In the genomic region with DNA sequence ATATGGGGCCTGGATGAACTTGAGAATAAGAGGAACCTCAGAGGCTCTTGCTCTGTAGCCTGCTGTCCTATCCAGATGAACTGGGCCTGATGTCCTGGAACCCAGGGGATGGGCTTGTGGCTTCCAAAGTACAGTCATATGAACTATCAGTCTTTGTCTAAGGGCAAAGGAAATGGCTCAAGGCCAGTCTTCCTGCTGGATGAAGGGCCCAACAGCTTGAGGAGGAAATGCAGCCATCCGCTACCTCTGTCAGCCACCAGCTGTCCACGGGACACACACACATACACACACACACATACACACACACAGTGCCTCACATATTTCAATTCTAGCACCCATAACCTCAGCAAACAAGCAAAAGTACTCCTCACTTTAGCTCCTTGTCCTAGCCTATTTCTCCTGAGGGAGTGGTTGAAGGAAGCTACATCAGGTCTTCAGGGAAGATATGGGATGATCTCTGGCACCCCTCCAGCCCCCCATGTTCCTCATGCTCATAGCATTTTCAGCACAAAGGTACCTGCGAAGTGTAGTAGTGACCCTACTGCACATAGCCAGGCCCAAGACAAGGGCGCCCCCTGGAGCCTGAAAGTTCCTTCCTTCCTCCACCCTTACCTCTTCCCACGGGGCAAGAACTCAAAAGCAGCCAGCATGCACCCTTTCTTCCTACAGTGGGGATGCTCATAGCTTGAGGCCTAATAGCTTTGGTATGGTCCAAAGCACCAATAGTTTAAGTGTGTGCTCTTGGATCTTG, we compare ENCODE assay signal across 9 mouse cellular contexts.
DNase-seq lines count a peak whose midpoint lies in the region; ATAC-seq and TF ChIP-seq lines count a peak whose summit lies in the region.
"Had no signal": no experiment of that assay in that cellular context is flagged by ENCODE, and none has a peak within 500 bp of the region (broad histone marks: within the 10 kb centered on the region; RNA-seq: fewer than 3 reads in every experiment).

No protein-coding gene starts in this region.

- TF ChIP-seq EP300 in heart, postnatal 0 days (IDR thresholded peaks at IDR 0.05; ENCODE audit: low read depth): peak; percentile 35; the same call in 1 of the 2 replicates
- TF ChIP-seq EP300 in stomach, postnatal 0 days (optimal IDR thresholded peaks at IDR 0.05): no peak

- H3K4me1 ChIP-seq in heart, postnatal 0 days (ENCODE audit: control insufficient read depth, insufficient read depth): peaks cover 24% of the 10 kb centered on the region
- peaks cover 24% of the 10 kb centered on the region for H3K4me1 ChIP-seq in liver, embryonic 15.5 days (replicated peaks)
- H3K4me1 ChIP-seq in stomach, postnatal 0 days (replicated peaks; ENCODE audit: control insufficient read depth, insufficient read depth): no peaks in the 10 kb centered on the region

- no peaks in the 10 kb centered on the region for H3K27me3 ChIP-seq in heart, postnatal 0 days (ENCODE audit: control insufficient read depth, insufficient read depth, low read length)
- no peaks in the 10 kb centered on the region for H3K27me3 ChIP-seq in liver, embryonic 15.5 days
- no peaks in the 10 kb centered on the region for H3K27me3 ChIP-seq in stomach, postnatal 0 days (ENCODE audit: control insufficient read depth, insufficient read depth, low read length)
- H3K27me3 ChIP-seq: embryonic facial prominence, embryonic 13.5 days had no signal

- H3K9me3 ChIP-seq in heart, postnatal 0 days (replicated peaks; ENCODE audit: control insufficient read depth, low read length): no peaks in the 10 kb centered on the region
- no peaks in the 10 kb centered on the region for H3K9me3 ChIP-seq in liver, embryonic 15.5 days (replicated peaks)
- H3K9me3 ChIP-seq in stomach, postnatal 0 days (ENCODE audit: control insufficient read depth, low read length): no peaks in the 10 kb centered on the region
- H3K9me3 ChIP-seq: embryonic facial prominence, embryonic 13.5 days had no signal

- no peak overlapping the region for H3K4me2 ChIP-seq in heart, postnatal 0 days (ENCODE audit: low read depth, low read length)
- no peak overlapping the region for H3K4me2 ChIP-seq in liver, embryonic 15.5 days
- no peak overlapping the region for H3K4me2 ChIP-seq in stomach, postnatal 0 days (replicated peaks; ENCODE audit: low read depth)
- H3K4me2 ChIP-seq: embryonic facial prominence, embryonic 13.5 days had no signal

- H3K36me3 ChIP-seq in heart, postnatal 0 days (replicated peaks; ENCODE audit: control insufficient read depth, insufficient read depth, low read length): no peaks in the 10 kb centered on the region
- H3K36me3 ChIP-seq in liver, embryonic 15.5 days (replicated peaks): no peaks in the 10 kb centered on the region
- H3K36me3 ChIP-seq in stomach, postnatal 0 days (ENCODE audit: control insufficient read depth, insufficient read depth, low read length): no peaks in the 10 kb centered on the region
- H3K36me3 ChIP-seq: embryonic facial prominence, embryonic 13.5 days had no signal

- DNase-seq in ovary, postnatal 36 days (ENCODE audit: low spot score): peak; percentile 68
- no peak for DNase-seq in ovary, postnatal 10 days (ENCODE audit: low spot score)
- DNase-seq in adrenal gland, postnatal 25 days: peak; percentile 80
- DNase-seq in heart, postnatal 0 days (ENCODE audit: low spot score): no peak
- peak; percentile 72 for DNase-seq in stomach, postnatal 0 days (ENCODE audit: low spot score)
- DNase-seq in frontal cortex, postnatal 25 days (ENCODE audit: low spot score in 2 of 2): no peak
- DNase-seq in yolk sac, embryonic 10.5 days (ENCODE audit: low spot score): no peak

- TF ChIP-seq CTCF in heart, postnatal 0 days (IDR thresholded peaks at IDR 0.05; ENCODE audit: low read depth): peak; percentile 70
- TF ChIP-seq CTCF in stomach, postnatal 0 days (IDR thresholded peaks at IDR 0.05; ENCODE audit: low read depth): peak; percentile 79

- H3K9ac ChIP-seq in heart, postnatal 0 days (replicated peaks; ENCODE audit: low read depth, low read length): no peak overlapping the region
- no peak overlapping the region for H3K9ac ChIP-seq in liver, embryonic 15.5 days
- no peak overlapping the region for H3K9ac ChIP-seq in stomach, postnatal 0 days (ENCODE audit: low read length)
- H3K9ac ChIP-seq: embryonic facial prominence, embryonic 13.5 days had no signal

- ATAC-seq in heart, postnatal 0 days (ENCODE audit: insufficient read depth, low read depth): peak; percentile 55
- no peak for ATAC-seq in liver, embryonic 15.5 days (ENCODE audit: insufficient read depth)
- no peak for ATAC-seq in stomach, postnatal 0 days (ENCODE audit: low FRiP score, low TSS enrichment)

- WGBS in heart, postnatal 0 days: 44% methylated on average over 5 of the region's 5 CpGs
- 37% methylated on average over 5 of the region's 5 CpGs for WGBS in liver, embryonic 15.5 days (ENCODE audit: insufficient replicate concordance)
- WGBS in stomach, postnatal 0 days: 59% methylated on average over 5 of the region's 5 CpGs

- peak overlapping the region; percentile 3; the same call in 1 of the 2 replicates for H3K27ac ChIP-seq in heart, postnatal 0 days (ENCODE audit: low read depth)
- H3K27ac ChIP-seq in liver, embryonic 15.5 days (replicated peaks): 0 out of 2 replicates have a peak overlapping the region, but pooled peaks have one; percentile 12
- no peak overlapping the region for H3K27ac ChIP-seq in stomach, postnatal 0 days (replicated peaks)
- H3K27ac ChIP-seq: embryonic facial prominence, embryonic 13.5 days had no signal

- H3K4me3 ChIP-seq in heart, postnatal 0 days (ENCODE audit: low read depth, low read length): no peak overlapping the region
- no peak overlapping the region for H3K4me3 ChIP-seq in liver, embryonic 15.5 days (replicated peaks)
- no peak overlapping the region for H3K4me3 ChIP-seq in stomach, postnatal 0 days (ENCODE audit: low read depth, low read length)
- H3K4me3 ChIP-seq: embryonic facial prominence, embryonic 13.5 days had no signal

Comparison
In these comparisons a context has a peak if more than half of its experiments do, and no peak if none do; other contexts are left out.
1. DNase-seq: peak in ovary, postnatal 36 days (single experiment), adrenal gland, postnatal 25 days (single experiment) and stomach, postnatal 0 days (single experiment); none in ovary, postnatal 10 days (single experiment), heart, postnatal 0 days (single experiment), frontal cortex, postnatal 25 days (0 of 2) and yolk sac, embryonic 10.5 days (single experiment).